Mouse (Mus musculus) frontal cortex, adult 2 months (tissue): ENCODE measurements around the gene Smco1. TPM values are rescaled to one million over a fixed set of nuclear protein-coding genes. Genes with fewer than 3 reads are reported as not detected.
"Not testable (repeated sequence)": the region's sequence is repeated elsewhere in the genome, so short reads cannot be mapped to it uniquely, and the experiment has no call there.

Experiments
- DNase-seq, 2 experiments: peaks; one replicate each; pipeline ENCODE4 v3.0.0; 2022; ENCODE audit warnings: low spot score in 1 of 2; ENCODE audit errors: extremely low spot score in 1 of 2
- polyA plus RNA-seq: library from polyadenylated mRNA; depleted of rRNA; stranded (reverse); fragments of >200 nt; gene quantifications from 2 replicates; pipeline ENCODE4 v1.2.3, GENCODE M21; 2012; rRNA removed

Smco1 gene
- polyA plus RNA-seq: 0.13 and 0.26 TPM in 2 replicates

DNA sequence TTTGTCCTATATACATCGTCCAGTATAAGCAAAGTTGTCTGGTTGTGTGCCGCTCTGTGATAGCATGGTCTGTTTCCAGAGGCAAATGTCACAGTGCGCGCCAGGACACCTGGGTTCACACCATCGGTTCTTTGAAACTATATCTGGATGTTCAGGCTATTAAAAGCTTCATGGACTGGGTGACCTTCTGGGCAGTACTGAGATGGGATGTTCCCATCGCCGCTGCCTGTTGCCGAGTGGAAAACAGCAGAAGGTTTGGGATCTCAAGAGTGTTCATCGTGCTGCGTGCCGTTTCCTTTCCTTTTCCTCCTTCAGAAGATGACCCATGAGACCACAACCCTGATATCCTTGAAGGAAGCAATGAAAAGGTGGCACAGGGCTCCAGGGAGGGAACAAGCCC lies at the start of gene Smco1:
Gene Smco1, plus strand, starts transcription at position 178 of the 400 bp plus-strand sequence.
- DNase-seq: no peak

DNA sequence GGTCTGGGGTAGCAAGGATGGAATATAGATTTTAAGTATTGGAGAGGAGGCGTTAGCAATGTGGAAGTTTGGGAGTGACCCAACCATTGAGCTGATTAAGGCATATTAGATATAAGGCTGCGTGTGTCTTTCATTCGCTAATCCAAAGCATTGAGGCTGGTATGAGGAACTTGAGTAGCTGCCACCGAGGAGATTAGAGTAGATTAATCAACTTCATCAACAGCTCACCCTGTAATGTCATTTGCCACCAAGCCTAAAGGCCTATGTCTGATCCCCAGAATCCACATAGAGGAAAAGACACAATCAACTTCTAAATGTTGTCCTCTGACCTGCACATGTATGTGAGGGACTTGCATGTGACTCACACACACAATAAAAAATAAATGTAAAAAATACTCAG lies 49.5 kb upstream of the Smco1 start:
- no peak for DNase-seq

DNA sequence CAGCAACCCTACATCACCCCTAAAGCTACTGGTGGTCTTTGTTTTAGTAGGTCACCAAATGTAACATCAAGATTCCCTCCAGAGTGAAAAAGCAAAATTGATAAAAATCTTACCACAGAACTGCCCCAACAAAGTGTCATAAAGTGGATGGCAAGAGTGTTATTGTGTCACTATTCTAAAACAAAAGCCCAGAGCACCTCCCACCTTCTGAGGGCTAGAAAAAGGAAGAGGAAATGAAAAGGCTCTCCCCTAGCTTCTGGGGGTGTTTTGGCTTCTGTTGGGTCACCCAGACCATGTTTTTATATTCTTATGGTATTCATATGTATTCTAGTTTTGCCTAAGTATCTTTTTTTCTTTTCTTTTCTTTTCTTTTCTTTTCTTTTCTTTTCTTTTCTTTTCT lies 48.9 kb upstream of the Smco1 start:
- DNase-seq: no peak

DNA sequence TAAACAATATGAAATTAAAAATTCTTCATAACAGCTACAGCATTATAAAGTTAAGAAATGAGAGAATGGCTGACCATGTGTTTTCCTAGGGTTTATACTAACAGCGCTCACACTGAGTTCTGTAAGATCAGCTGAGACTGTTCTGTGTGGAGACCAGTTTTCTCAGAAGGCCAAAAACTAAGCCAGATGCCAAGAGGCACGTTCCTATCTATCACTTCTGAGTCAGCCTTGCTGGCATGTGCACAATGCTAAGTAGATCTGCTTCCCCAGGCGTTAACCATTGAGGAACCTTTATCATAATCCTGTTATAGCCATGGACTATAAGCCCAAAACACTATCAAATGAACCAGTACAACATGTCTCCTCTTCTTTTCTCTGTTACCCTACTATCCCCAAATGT lies 39.2 kb upstream of the Smco1 start:
- DNase-seq: not testable (repeated sequence)

DNA sequence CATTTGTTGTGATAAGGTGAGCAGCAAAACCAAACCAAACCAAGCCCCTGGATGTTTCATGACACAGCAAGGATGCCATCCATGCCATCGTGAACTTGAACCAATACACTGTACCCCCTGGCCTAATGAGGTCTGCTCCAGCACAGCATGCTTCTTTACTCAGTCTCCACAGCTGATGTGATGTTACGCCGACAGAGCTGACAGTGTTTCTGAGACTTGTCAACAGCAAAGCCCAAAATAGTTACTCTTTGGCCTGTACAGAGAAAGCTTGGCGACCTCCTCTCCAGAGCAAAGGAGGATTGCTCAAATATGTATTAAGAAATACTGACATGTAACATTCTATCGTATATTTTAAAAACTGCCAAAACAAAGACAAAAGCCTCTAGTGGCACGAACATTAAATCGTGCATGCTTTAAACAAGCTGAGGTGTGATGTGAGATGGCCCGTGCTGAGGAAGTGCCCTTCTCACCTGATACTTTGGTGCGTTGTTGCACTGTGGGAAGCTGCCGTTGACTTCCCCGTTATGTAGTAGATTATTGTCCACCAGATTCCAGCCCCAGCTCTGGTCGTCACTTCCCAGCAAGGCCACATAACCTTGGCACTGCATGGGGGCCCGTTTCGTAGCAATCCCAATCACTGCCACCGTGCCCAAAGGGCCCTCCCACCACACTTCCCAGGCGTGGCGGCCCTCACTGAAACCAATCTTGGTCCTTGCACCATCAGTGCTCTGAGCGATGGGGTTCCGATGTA lies 33.2 kb upstream of the Smco1 start:
- no peak for DNase-seq

DNA sequence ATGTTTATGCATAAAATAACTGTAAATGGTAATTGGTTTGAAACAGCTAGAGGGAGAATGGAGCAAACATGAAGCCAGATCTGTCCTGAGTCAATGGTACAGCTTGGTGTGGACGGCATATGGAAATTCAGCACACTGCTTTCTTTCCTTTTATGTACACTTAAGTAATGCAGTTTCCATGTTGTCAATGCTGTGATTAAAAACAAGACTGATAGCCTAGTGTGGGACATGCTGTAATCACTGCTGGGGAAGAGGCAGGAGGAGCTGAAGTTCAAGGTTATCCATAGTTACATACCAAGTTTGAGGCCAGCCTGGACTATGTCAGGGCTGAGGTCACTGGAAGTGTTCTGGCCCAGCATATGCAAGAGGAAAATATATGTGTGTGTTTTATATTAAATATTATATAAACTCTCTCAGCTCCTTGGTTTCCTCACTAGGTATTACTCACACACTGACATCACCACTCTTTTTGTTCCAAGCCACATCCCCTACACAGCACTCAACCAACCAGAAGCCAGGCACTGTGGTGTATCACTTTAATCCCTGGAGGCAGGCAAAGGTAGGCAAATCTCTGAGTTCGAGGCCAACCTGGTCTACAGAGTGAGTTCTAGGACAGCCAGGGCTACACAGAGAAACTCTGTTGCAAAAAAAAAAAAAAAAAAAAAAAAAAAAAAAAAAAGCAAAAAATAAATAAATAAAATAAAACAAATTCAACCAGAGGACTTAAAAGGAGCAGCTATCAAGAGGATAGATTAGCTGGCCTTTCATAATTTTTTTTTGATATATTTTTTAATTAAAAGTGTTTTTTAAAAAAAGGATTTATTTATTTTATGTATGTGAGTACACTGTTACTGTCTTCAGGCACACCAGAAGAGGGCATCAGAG lies 31.6 kb upstream of the Smco1 start:
- no peak for DNase-seq

DNA sequence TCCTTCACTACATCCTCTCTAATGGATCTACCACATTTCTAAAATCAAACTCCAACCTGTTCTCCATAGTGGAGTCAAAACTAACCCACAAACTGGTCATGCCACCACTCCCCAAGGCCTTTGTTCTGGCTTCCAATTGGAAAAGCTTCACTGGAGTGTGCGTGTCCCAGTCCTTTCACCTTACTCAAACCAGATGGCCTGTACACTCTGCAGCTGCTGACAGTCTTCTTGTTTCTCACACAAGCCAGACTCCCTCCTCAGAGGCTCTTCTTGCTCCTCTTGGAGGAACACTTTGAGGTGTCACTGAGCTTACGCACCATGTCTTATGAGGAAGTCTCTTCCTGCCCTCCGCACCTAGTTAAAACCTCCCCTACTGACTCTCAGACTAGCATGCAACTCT lies 27.4 kb upstream of the Smco1 start:
- DNase-seq: no peak

DNA sequence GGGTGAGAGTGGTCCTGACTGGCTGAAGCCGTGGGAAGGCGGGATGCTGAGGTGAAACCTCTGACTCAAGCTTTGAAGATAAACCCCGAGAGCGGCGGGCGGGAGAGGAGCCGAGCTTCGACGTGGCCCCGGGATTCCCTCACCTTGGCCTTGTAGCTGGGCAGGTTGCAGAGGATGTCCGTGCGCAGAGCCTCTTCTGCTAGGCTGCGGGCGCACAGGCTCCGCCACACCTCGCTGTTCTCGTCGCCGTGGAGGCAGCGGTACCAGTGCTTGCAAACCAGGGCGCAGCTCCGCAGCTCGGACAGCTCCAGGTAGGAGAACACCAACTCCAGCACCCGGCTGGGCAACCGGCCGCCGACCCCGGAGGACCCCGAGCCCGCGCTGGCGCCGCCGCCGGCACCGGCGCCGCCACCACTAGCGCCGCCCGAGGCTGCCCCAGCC lies 24.9 kb upstream of the Smco1 start:
- peak in 1 of 2 experiments; percentile 44 for DNase-seq

DNA sequence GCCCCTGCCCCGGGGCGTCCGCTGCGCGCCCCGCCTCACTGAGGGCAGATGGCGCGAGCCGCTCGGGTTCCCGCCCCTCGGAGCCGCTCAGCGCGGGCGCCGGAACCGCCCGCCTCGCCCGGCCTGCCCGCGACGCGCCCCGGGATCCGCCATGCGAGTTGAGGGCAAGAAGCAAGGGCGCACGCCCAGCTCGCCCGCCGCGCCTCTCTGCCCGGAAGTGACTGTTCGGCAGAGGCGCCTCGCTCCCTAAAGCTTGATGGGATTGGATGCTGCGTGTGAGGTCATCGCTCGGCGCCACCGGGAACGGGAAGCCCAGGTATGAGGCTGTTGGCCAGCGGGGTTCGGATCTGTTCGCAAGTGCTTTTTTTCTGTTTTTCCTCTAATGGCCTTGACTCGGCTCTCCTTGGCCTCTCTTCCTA lies 24.3 kb upstream of the Smco1 start, which contains the start of the genes Fbxo45 and Wdr53:
Gene Fbxo45, minus strand, starts transcription at position 207 of the 419 bp plus-strand sequence.
Gene Wdr53, plus strand, starts transcription at position 276 of the 419 bp plus-strand sequence.
- peak; percentile 97 to 98 for DNase-seq

DNA sequence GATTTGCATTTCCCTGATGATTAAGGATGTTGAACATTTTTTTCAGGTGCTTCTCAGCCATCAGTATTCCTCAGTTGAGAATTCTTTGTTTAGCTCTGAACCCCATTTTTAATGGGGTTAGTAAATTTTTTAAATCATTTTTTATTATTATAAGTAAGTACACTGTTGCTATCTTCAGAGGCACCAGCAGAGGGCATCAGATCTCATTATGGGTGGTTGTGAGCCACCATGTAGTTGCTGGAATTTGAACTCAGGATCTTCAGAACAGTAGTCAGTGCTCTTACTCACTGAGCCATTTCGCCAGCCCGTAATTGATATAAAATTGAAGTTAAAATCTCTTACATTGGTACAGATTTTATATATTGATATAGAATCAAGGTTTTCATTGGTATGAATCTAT lies 7.0 kb upstream of the Smco1 start:
- DNase-seq: not testable (repeated sequence)

DNA sequence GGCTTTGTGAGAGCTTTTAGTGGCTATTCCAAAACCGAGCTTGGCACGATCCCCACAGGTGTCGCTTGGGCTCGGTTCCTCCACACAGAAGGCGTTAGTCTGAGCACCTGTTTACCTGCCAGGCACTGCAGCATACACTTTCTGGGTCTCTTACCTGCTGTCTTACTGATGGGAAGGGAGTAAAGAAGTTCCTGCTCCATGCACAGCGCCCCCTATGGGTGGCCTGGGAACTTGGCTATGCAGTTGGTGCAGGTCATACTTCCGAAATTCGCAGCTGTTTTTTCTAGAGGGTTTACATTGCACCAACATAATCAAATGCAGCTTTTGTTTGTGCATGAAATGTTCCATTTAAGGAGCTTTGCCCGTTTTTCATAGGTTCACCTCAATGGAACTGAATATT lies 2.1 kb downstream of the Smco1 start:
- DNase-seq: no peak

DNA sequence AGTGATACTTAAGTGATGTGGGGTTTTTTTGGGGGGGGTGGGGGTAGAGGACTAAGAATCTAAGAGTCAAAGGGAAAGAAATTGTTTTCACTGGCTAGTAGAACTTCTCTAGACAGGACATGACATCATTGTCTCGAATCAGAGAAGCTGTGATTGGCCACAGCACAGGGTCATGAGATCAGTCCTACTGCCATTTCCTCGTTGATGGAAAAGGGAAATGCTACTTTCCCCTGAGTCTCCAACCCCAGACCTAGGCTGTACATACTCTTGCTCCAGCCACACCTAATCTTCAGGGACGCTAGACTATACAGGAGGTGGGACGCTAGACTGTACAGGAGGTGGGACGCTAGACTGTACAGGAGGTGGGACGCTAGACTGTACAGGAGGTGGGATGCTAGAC lies 3.8 kb downstream of the Smco1 start:
- no peak for DNase-seq

DNA sequence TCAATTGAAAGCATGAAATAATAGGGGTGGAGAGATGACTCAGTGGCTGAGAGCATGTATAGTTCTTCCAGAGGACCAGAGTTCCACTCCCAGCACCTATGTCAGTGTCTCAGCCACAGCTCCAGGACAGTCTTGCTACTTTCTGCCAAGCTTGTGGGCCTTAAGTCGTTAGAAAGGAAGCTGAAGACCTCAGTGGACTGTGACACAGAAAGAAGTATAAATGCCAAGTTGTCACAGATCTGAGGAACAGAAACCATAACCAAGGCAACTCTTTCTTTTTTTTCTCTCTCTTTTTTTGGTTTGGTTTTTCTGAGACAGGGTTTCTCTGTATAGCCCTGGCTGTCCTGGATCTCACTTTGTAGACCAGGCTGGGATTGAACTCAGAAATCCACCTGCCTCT lies 4.6 kb downstream of the Smco1 start:
- DNase-seq: no peak

DNA sequence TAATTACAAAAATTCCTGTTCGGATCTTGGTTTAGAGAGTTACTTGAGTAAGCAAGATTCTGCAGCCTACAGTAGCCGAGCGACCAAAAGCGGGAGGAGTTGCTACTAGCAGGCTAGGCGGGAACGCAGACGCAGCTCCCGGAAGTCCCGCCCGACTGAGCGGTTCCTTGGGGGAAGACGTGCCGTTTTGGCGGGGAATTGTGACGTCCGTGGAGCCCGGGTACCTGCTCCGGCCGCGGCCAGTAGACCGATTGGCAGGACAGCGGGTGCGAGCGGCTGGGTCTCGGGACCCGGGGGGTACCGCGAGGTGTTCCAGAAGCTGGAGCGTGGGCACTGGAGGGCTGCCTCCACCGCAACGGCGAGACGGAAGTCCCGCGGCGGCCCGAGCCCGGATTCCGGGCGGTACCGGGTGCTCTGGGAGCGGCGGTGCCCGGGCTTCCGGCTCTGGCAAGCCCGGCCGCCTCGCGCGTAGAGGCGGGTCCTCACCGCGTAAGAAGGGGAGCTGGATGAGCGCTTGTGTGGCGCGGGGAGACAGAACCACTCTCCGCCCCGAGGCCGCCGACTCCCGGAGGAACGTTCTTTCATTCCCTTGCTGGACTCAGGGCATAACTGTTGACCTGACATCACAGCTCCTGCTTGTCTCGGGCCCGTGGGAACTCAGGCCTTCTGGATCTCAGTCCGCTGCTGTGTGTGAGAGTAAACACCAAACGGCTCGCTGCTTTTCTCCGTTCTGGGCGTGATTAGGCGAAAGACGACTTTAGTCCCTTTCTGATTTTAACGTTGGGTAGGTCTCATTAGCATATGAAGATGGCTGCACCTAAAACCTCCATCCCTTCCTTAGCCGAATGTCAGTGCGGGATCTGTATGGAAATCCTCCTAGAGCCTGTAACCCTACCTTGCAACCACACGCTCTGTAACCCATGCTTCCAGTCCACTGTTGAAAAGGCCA lies 6.3 kb downstream of the Smco1 start, which contains the start of gene Rnf168:
Gene Rnf168, plus strand, starts transcription at position 152 of the 949 bp plus-strand sequence.
- peak; percentile 81 to 94 for DNase-seq

DNA sequence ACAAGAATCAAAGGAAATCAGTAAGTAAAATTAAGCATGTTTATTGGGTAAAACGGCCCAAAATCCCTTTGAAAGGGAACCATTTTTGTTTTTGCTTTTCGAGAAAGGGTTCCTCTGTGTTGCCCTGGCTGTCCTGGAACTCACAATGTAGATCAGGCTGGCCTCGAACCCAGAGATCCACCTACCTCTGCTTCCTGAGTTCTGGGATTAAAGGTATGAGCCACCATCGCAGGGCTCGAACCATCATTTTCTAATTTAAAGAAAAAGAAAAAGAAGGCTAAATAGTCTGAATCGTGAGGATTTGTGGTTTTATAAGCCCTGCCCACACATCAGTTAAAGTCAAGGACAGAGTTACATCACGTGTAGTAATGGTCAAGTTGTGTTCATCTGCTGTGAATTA lies 7.1 kb downstream of the Smco1 start:
- no peak for DNase-seq

DNA sequence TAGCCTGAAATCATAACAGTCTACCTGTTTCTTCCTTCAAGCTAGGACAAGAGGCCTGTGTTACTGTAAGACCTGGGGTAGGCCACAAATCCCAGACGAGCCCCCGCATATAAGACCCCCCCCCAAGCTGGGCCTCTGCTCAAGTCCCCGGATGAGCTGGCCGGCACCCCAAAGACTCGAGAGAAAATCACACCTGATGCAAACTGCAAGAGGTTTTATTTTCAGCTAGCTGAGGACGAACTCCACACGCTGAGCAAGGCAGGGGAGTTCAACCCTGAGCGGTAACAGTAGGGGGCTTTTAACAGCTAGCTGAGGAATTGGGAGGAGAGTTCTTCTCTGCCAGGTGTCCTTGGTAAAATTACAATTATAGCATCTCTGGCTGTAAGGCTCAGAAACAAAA lies 8.9 kb downstream of the Smco1 start:
- DNase-seq: no peak

DNA sequence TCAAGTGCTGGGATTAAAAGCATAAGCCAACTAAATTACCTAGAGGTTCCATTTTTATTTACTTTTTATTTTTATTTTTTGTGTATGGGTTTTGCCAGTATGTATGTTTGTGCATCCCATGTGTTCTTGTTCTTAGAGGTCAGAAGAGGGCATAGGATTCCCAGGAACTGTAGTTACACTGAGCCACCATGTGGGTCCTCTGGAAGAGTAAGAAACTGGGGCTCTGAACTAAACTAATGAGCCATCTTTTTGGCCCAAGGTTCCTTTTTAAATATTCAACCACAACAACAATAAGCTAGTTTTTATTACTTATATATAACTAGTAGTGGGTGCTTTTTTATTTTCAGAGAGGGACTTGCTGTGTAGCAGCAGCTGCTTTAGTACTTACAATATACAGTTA lies 11.3 kb downstream of the Smco1 start:
- no peak for DNase-seq

DNA sequence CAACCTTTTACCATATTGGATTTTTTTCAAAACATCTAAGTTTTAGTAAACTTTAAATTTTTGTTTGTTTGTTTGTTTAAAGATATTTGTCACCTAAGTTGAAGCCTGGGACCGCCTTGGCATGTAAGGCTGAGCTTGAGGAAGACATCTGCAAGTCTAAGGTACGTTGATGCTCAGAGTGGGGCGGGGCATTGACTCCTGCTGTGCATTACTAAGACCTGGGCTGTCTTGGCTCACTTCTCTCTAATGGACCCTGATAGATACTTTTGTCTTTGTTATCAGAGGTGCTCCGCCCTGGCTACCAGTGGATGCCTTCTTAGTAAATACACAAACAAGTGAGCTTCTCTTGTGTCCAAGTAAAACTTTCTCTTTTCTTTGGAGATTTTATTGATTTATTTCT lies 20.6 kb downstream of the Smco1 start:
- no peak for DNase-seq

DNA sequence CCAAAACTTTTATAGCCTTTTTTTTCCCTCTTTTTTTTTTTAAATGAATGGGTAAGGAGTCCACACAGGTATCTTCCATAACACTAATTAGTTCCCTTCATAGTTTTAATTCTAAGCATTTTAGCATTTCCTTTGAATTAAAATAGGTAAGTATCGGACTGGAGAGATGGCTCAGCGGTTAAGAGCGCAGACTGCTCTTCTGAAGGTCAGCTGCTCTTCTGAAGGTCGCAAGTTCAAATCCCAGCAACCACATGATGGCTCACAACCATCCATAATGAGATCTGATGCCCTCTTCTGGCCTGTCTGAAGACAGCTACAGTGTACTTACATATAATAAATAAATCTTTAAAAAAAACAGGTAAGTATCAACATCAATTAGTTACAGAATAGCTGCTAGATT lies 28.3 kb downstream of the Smco1 start:
- DNase-seq: not testable (repeated sequence)

DNA sequence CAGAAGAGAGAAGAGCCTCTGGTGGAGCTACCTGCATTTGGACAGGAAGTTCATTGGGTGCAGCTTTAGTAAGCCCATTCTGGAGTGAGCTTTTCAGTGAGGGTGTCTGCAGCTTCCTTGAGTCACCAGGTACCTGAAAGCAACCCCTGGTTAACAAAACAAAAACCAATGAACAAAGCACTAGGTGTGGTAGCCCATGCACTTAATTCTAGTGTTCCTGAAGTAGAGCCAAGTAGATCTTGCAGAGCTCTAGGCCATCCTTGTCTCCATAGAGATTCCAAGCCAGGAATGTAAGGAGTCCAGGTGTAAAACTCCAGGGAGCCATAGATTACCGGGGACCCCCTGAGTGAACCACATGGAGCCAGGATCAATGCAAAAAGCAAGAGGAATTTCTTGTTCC lies 31.8 kb downstream of the Smco1 start:
- DNase-seq: no peak
